ENCODE assay signal across 8 mouse cellular contexts in the genomic region with DNA sequence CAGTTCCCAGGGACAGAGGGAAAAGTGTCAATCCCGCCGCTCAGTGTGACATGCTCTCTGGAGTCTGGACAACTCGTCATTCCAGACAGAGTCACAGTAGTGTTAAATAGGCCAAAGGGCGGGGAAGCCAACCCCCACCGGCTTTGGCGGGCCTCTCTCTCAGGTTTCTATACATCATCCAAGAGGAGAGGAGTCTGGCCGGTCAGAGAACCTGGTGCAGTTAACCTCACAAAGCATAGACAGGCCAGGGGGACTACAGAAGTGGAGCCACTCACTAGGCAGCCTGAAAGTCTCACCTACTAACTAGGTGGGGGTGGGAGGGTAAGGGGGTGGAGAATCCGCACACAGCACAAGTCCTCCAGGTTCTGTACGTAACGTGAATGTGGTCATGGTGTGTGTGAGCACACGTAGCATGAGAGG.
DNase-seq lines count a peak whose midpoint lies in the region; ATAC-seq and TF ChIP-seq lines count a peak whose summit lies in the region.

No protein-coding gene starts in this region.

- peak overlapping the region; percentile 80 for H3K4me3 ChIP-seq in gastrocnemius, adult 2 months
- H3K4me3 ChIP-seq in embryonic facial prominence, embryonic 12.5 days, result peak overlapping the region; percentile 61
- H3K4me3 ChIP-seq in hindbrain, embryonic 13.5 days, result peak overlapping the region; percentile 61
- peak overlapping the region; percentile 54 for H3K4me3 ChIP-seq in liver, adult 2 months (ENCODE audit: insufficient read depth, low read depth, low read length)
- H3K4me3 ChIP-seq in stomach, embryonic 14.5 days (ENCODE audit: low read depth, low read length), result peak overlapping the region; percentile 73

- DNase-seq in gastrocnemius, adult 2 months, result no peak
- no peak for DNase-seq in gastrocnemius, postnatal 10 days
- peak; percentile 78 for DNase-seq in liver, adult 2 months (ENCODE audit: extremely low read depth, low read depth, low spot score)
- no peak for DNase-seq in spleen, postnatal 14 days (ENCODE audit: low spot score in 2 of 2)

- H3K4me1 ChIP-seq in embryonic facial prominence, embryonic 12.5 days, result peaks cover 31% of the 10 kb centered on the region
- peaks cover 29% of the 10 kb centered on the region for H3K4me1 ChIP-seq in hindbrain, embryonic 13.5 days (replicated peaks)
- peaks cover 21% of the 10 kb centered on the region for H3K4me1 ChIP-seq in liver, adult 2 months (ENCODE audit: control insufficient read depth, insufficient read depth, low read length)
- peaks cover 39% of the 10 kb centered on the region for H3K4me1 ChIP-seq in stomach, embryonic 14.5 days (ENCODE audit: control insufficient read depth, insufficient read depth, low read length)

- no peaks in the 10 kb centered on the region for H3K9me3 ChIP-seq in embryonic facial prominence, embryonic 12.5 days
- no peaks in the 10 kb centered on the region for H3K9me3 ChIP-seq in hindbrain, embryonic 13.5 days
- no peaks in the 10 kb centered on the region for H3K9me3 ChIP-seq in stomach, embryonic 14.5 days (ENCODE audit: control insufficient read depth, low read depth, low read length)

- H3K27ac ChIP-seq in gastrocnemius, adult 2 months, result peak overlapping the region; percentile 70
- H3K27ac ChIP-seq in embryonic facial prominence, embryonic 12.5 days, result 0 out of 2 replicates have a peak overlapping the region, but pooled peaks have one; percentile 95
- no peak overlapping the region for H3K27ac ChIP-seq in hindbrain, embryonic 13.5 days
- H3K27ac ChIP-seq in liver, adult 2 months (replicated peaks; ENCODE audit: insufficient read depth, low read depth, low read length), result peak overlapping the region; percentile 93
- H3K27ac ChIP-seq in stomach, embryonic 14.5 days (ENCODE audit: low read length), result peak overlapping the region; percentile 82

- no peak for TF ChIP-seq POLR2A in liver, adult 2 months (IDR thresholded peaks at IDR 0.05; ENCODE audit: extremely low read depth, insufficient read depth, low read length)

- 2% methylated on average over 11 of the region's 11 CpGs for WGBS in embryonic facial prominence, embryonic 12.5 days
- 3% methylated on average over 11 of the region's 11 CpGs for WGBS in hindbrain, embryonic 13.5 days
- 14% methylated on average over 11 of the region's 11 CpGs for WGBS in liver, adult 2 months
- WGBS in stomach, embryonic 14.5 days, result 3% methylated on average over 11 of the region's 11 CpGs

- H3K36me3 ChIP-seq in embryonic facial prominence, embryonic 12.5 days, result no peaks in the 10 kb centered on the region
- no peaks in the 10 kb centered on the region for H3K36me3 ChIP-seq in hindbrain, embryonic 13.5 days
- no peaks in the 10 kb centered on the region for H3K36me3 ChIP-seq in liver, adult 2 months (ENCODE audit: control insufficient read depth, insufficient read depth, low read length)
- no peaks in the 10 kb centered on the region for H3K36me3 ChIP-seq in stomach, embryonic 14.5 days (ENCODE audit: control insufficient read depth, insufficient read depth, low read length)

- no peak for ATAC-seq in embryonic facial prominence, embryonic 12.5 days (ENCODE audit: insufficient number of reproducible peaks, insufficient read depth, low FRiP score, low TSS enrichment)
- peak; percentile 40; the same call in 1 of the 2 replicates for ATAC-seq in hindbrain, embryonic 13.5 days (ENCODE audit: low FRiP score)
- ATAC-seq in stomach, embryonic 14.5 days (ENCODE audit: insufficient number of reproducible peaks, insufficient read depth, low FRiP score, low read depth), result peak; percentile 33
- no peak for ATAC-seq in megakaryocyte-erythroid progenitor cell, adult 5-6 weeks (replicated peaks; ENCODE audit: low FRiP score, low TSS enrichment, poor library complexity, severe bottlenecking)

- intact Hi-C loops in gastrocnemius, adult 2 months (cut with DNase I), result no loop called here

- H3K79me2 ChIP-seq in liver, adult 2 months (ENCODE audit: control insufficient read depth, insufficient read depth, low read length), result peaks cover 13% of the 10 kb centered on the region; the same call in 1 of the 2 replicates

- no peaks in the 10 kb centered on the region for H3K27me3 ChIP-seq in embryonic facial prominence, embryonic 12.5 days
- H3K27me3 ChIP-seq in hindbrain, embryonic 13.5 days, result no peaks in the 10 kb centered on the region
- no peaks in the 10 kb centered on the region for H3K27me3 ChIP-seq in liver, adult 2 months (ENCODE audit: control insufficient read depth, insufficient read depth, low read length)
- H3K27me3 ChIP-seq in stomach, embryonic 14.5 days (ENCODE audit: control insufficient read depth, insufficient read depth, low read length), result no peaks in the 10 kb centered on the region

- peak overlapping the region; percentile 70 for H3K9ac ChIP-seq in embryonic facial prominence, embryonic 12.5 days
- 0 out of 2 replicates have a peak overlapping the region, but pooled peaks have one; percentile 49 for H3K9ac ChIP-seq in hindbrain, embryonic 13.5 days
- peak overlapping the region; percentile 57 for H3K9ac ChIP-seq in liver, adult 2 months (ENCODE audit: low read depth, low read length)
- H3K9ac ChIP-seq in stomach, embryonic 14.5 days (replicated peaks; ENCODE audit: low read depth, low read length), result peak overlapping the region; percentile 28

- H3K4me2 ChIP-seq in embryonic facial prominence, embryonic 12.5 days (replicated peaks), result peak overlapping the region; percentile 66
- H3K4me2 ChIP-seq in hindbrain, embryonic 13.5 days, result peak overlapping the region; percentile 91
- H3K4me2 ChIP-seq in stomach, embryonic 14.5 days (replicated peaks; ENCODE audit: low read depth, low read length), result peak overlapping the region; percentile 62

- no peak for TF ChIP-seq CTCF in gastrocnemius, adult 2 months (IDR thresholded peaks at IDR 0.05)
- no peak for TF ChIP-seq CTCF in liver, adult 2 months (IDR thresholded peaks at IDR 0.05; ENCODE audit: low read depth, low read length)

Comparison
In these comparisons a context has a peak if more than half of its experiments do, and no peak if none do; other contexts are left out.
1. ATAC-seq: peak in hindbrain, embryonic 13.5 days (single experiment) and stomach, embryonic 14.5 days (single experiment); none in embryonic facial prominence, embryonic 12.5 days (single experiment) and megakaryocyte-erythroid progenitor cell, adult 5-6 weeks (single experiment).
2. Peak in every context shown above with its lines, with median percentiles within 50 percentile points of each other: H3K4me3 ChIP-seq, H3K4me2 ChIP-seq and H3K9ac ChIP-seq.